Mouse (Mus musculus) activated CD4-positive, CD25-positive, alpha-beta regulatory T cell (primary cell): ENCODE data around the gene Ces1e. TPM values are rescaled to one million over a fixed set of nuclear protein-coding genes. Genes with fewer than 3 reads are reported as not detected.

Experiments
- polyA plus RNA-seq, 2 experiments: library from polyadenylated mRNA; unstranded; fragments of 100-300 nt; shearing (Covaris generic); gene quantifications; one replicate each; pipeline ENCODE4 v1.2.1; 2017

Ces1e gene
- polyA plus RNA-seq, result under 1 TPM in 1 of 2 experiments, not detected in 1; 0.15 TPM

DNA sequence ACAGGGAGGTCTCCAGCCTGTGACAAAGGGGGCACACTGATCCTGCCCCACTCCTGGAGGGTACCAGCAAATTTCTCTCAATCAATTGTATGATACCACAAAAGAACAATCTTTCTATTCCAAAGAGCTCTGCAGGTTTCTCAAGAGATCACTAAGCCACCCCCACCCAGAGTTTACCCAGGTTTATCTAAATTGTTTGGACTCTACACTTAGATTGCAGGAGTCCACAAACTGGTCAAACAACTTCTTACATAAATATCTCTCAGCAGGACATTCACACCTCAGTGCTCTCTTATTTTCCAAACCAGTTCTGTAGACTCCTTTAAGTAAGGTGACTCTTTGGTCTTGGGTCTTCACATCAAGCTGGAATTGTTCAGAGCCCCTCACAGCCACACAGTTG, at the start of gene Ces1e:
Gene Ces1e, minus strand, starts transcription at position 174 of the 400 bp plus-strand sequence.

GRCm38 (mm10) chr8:93197685-93198525, 31.5 kb downstream of the Ces1e start, which contains the start of gene Ces1d:
Ces1d (minus strand) TSS chr8:93197838.

Other genes with a start within 250 kb of the Ces1e start
- not detected for gene Ces1a, start 181.4 kb downstream of the Ces1e start, polyA plus RNA-seq
- not detected for gene Ces1b, start 149.6 kb downstream of the Ces1e start, polyA plus RNA-seq
- not detected for gene Ces1c, start 98.3 kb downstream of the Ces1e start, polyA plus RNA-seq
- under 1 TPM in 1 of 2 experiments, not detected in 1; 0.22 TPM for gene Ces1d, start 31.8 kb downstream of the Ces1e start, polyA plus RNA-seq
- gene Ces1f, start 50.1 kb upstream of the Ces1e start, polyA plus RNA-seq, result under 1 TPM in 1 of 2 experiments, not detected in 1; 0.53 TPM
- gene Ces1g, start 107.7 kb upstream of the Ces1e start, polyA plus RNA-seq, result not detected
- not detected for gene Ces1h, start 150.1 kb upstream of the Ces1e start, polyA plus RNA-seq